Mouse (Mus musculus) heart, embryonic 15.5 days (tissue): Measurements from ENCODE around the gene Pam. TPM values are rescaled to one million over a fixed set of nuclear protein-coding genes. Genes with fewer than 3 reads are reported as not detected.

Source experiments
- ATAC-seq: fragments of 200-750 bp; cut with Nextera tagmentation; replicated peaks from 2 replicates; pipeline ENCODE4 v1.8.0; 2017; ENCODE audit warnings: low read depth, moderate TSS enrichment; ENCODE audit not compliant: insufficient number of reproducible peaks, insufficient read depth, low FRiP score
- H3K27ac ChIP-seq: fragments of 300-500 bp; sonication (generic); 2 replicates; pipeline ENCODE4 v1.5.1; 2015; ENCODE audit warnings: mild to moderate bottlenecking, inconsistent platforms
- H3K27me3 ChIP-seq: fragments of 300-500 bp; sonication (generic); 2 replicates; pipeline ENCODE4 v1.6.1; 2015; ENCODE audit warnings: inconsistent platforms
- H3K36me3 ChIP-seq: fragments of 300-500 bp; sonication (generic); 2 replicates; pipeline ENCODE4 v1.6.1; 2015; ENCODE audit warnings: mild to moderate bottlenecking, inconsistent platforms
- H3K4me1 ChIP-seq: fragments of 300-500 bp; sonication (generic); replicated peaks from 2 replicates; pipeline ENCODE4 v1.6.1; 2015; ENCODE audit warnings: inconsistent platforms
- H3K4me2 ChIP-seq: fragments of 300-500 bp; sonication (generic); 2 replicates; pipeline ENCODE4 v1.6.1; 2015; ENCODE audit warnings: inconsistent platforms, mild to moderate bottlenecking, moderate library complexity
- H3K4me3 ChIP-seq: fragments of 300-500 bp; sonication (generic); 2 replicates; pipeline ENCODE4 v1.5.1; 2015; ENCODE audit warnings: mild to moderate bottlenecking, inconsistent platforms
- H3K9ac ChIP-seq: fragments of 300-500 bp; sonication (generic); 2 replicates; pipeline ENCODE4 v1.6.1; 2015; ENCODE audit warnings: mild to moderate bottlenecking, inconsistent platforms
- H3K9me3 ChIP-seq: fragments of 300-500 bp; sonication (generic); replicated peaks from 2 replicates; pipeline ENCODE4 v1.6.1; 2016; ENCODE audit warnings: inconsistent platforms
- WGBS: fragments of 180-500 bp; shearing (Covaris S2); methylation state at CpG from one replicate; pipeline ENCODE4 v1.1.7; 2015; ENCODE audit warnings: mixed read lengths; 5-methylcytosine and 5-hydroxymethylcytosine counted together
- polyA plus RNA-seq: library from polyadenylated mRNA; unstranded; fragments of >200 nt; fragmentation: Nextera tagmentation; extraction: Ambion mirVana; gene quantifications from 2 replicates; pipeline ENCODE4 v1.2.1, GENCODE M21; 2015

The Pam gene
- polyA plus RNA-seq, 1 experiment from 2014 or later = 544 TPM

- Histone ChIP-seq H3K9me3 (no peaks in the 10 kb centered on the region), H3K27ac (no peak overlapping the region), H3K4me1 (peaks cover 10% of the 10 kb centered on the region), H3K27me3 (no peaks in the 10 kb centered on the region), H3K4me3 (no peak overlapping the region), H3K4me2 (no peak overlapping the region), H3K36me3 (no peaks in the 10 kb centered on the region), H3K9ac (no peak overlapping the region)
- ATAC-seq = no peak
- 93% methylated on average over 8 of the region's 8 CpGs for whole genome bisulfite sequencing
Observed at GRCm38 (mm10) chr1:98055591-98055990, 39.9 kb downstream of the Pam start.

GRCm38 (mm10) chr1:98053994-98054393 is 41.5 kb downstream of the Pam start:
- H3K9me3 ChIP-seq = no peaks in the 10 kb centered on the region
- WGBS = 66% methylated on average over 3 of the region's 3 CpGs
- H3K9ac ChIP-seq = no peak overlapping the region

DNA sequence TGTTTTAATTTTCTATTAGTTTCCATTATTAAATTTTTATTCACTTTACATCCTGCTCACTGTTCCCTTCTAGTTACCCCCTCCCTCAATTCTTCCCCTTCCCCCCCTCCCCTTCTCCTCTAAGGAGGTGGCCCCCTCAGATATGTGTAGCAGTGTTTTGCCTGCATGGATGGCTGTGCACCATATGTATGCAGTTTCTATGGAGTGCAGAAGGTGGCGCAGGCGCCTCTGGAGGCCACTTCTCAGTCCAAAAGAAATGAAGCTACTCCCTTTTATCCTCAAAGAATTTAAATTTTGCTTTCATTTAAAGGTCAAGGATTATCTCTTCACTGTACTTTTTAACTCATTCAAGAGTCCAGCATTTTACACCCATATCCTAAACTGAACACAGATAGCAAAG is 42.0 kb downstream of the Pam start:
- ATAC-seq = no peak
- no peaks in the 10 kb centered on the region for H3K9me3 ChIP-seq
- 96% methylated on average over 2 of the region's 2 CpGs for WGBS
- no peak overlapping the region for H3K27ac ChIP-seq
- H3K27me3 ChIP-seq = no peaks in the 10 kb centered on the region
- H3K4me3 ChIP-seq = no peak overlapping the region
- no peak overlapping the region for H3K9ac ChIP-seq
- H3K4me2 ChIP-seq = no peak overlapping the region
- peaks cover 10% of the 10 kb centered on the region for H3K4me1 ChIP-seq
- H3K36me3 ChIP-seq = no peaks in the 10 kb centered on the region

More at GRCm38 (mm10) chr1:98053994-98054393, 41.5 kb downstream of the Pam start:
- no peak overlapping the region for H3K4me3 ChIP-seq
- ATAC-seq = no peak
- no peaks in the 10 kb centered on the region for H3K27me3 ChIP-seq
- H3K27ac ChIP-seq = no peak overlapping the region
- no peak overlapping the region for H3K4me2 ChIP-seq
- no peaks in the 10 kb centered on the region for H3K36me3 ChIP-seq
- peaks cover 10% of the 10 kb centered on the region for H3K4me1 ChIP-seq

GRCm38 (mm10) chr1:98052775-98053174 is 42.7 kb downstream of the Pam start:
- Histone ChIP-seq H3K27ac (no peak overlapping the region), H3K36me3 (no peaks in the 10 kb centered on the region), H3K4me3 (no peak overlapping the region), H3K9ac (no peak overlapping the region), H3K4me2 (no peak overlapping the region), H3K4me1 (peaks cover 17% of the 10 kb centered on the region), H3K27me3 (no peaks in the 10 kb centered on the region), H3K9me3 (no peaks in the 10 kb centered on the region)
- 85% methylated on average over 4 of the region's 4 CpGs for WGBS
- no peak for ATAC-seq

GRCm38 (mm10) chr1:98051039-98051438 is 44.4 kb downstream of the Pam start:
- H3K27ac ChIP-seq = no peak overlapping the region; the same call in 1 of the 2 replicates
- H3K9me3 ChIP-seq = no peaks in the 10 kb centered on the region
- H3K4me2 ChIP-seq = no peak overlapping the region
- no peak overlapping the region for H3K9ac ChIP-seq
- ATAC-seq = no peak
- no peaks in the 10 kb centered on the region for H3K27me3 ChIP-seq
- no peaks in the 10 kb centered on the region for H3K36me3 ChIP-seq
- H3K4me1 ChIP-seq = peaks cover 13% of the 10 kb centered on the region
- WGBS = 51% methylated on average over 3 of the region's 3 CpGs
- no peak overlapping the region for H3K4me3 ChIP-seq

- no peak for ATAC-seq
- no peak overlapping the region for H3K4me2 ChIP-seq
Observed at GRCm38 (mm10) chr1:98049756-98050155, 45.7 kb downstream of the Pam start.

DNA sequence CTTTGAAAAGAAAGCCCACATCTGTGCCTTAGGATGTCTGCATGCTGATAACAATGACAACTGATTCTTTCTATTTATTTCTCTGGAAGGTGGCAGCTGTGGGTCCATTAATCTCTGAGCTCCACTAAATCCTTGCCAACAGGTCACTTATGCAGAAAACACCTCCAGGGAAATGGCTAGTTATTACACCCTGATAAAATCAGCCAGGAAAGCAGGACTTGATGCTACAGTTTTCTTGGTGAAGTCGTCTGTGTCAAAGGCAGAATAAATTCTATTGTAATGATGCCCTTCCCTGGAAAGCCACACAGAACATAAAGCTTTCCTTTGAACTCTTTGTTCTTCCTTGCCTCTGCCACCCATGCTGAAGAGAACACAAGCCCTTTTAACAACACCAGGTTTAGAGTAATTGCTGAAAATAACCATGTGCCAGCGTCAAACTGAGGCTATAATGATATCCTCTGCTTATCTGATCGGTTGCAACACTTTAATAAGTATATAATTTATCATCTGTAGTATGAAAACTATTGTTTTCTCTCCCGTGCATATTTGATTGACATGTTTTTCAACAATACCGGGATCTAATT is 47.1 kb downstream of the Pam start:
- Histone ChIP-seq H3K9me3 (no peaks in the 10 kb centered on the region), H3K9ac (no peak overlapping the region), H3K36me3 (no peaks in the 10 kb centered on the region), H3K4me1 (peaks cover 10% of the 10 kb centered on the region), H3K27ac (no peak overlapping the region), H3K4me2 (no peak overlapping the region), H3K4me3 (no peak overlapping the region), H3K27me3 (no peaks in the 10 kb centered on the region)
- no peak for ATAC-seq
- WGBS = 52% methylated on average over 5 of the region's 5 CpGs

More at GRCm38 (mm10) chr1:98049756-98050155, 45.7 kb downstream of the Pam start:
- 90% methylated on average over 7 of the region's 7 CpGs for WGBS
- no peaks in the 10 kb centered on the region for H3K9me3 ChIP-seq
- no peak overlapping the region for H3K9ac ChIP-seq
- no peak overlapping the region for H3K4me3 ChIP-seq
- H3K4me1 ChIP-seq = peaks cover 10% of the 10 kb centered on the region
- H3K27ac ChIP-seq = no peak overlapping the region
- H3K27me3 ChIP-seq = no peaks in the 10 kb centered on the region
- no peaks in the 10 kb centered on the region for H3K36me3 ChIP-seq

- H3K4me3 ChIP-seq = no peak overlapping the region
- H3K4me1 ChIP-seq = peaks cover 10% of the 10 kb centered on the region
- H3K4me2 ChIP-seq = no peak overlapping the region
- no peaks in the 10 kb centered on the region for H3K36me3 ChIP-seq
- H3K9me3 ChIP-seq = no peaks in the 10 kb centered on the region
- WGBS = 38% methylated on average over 10 of the region's 10 CpGs
- no peak overlapping the region for H3K27ac ChIP-seq
- no peaks in the 10 kb centered on the region for H3K27me3 ChIP-seq
- H3K9ac ChIP-seq = no peak overlapping the region
- no peak for ATAC-seq
Observed at GRCm38 (mm10) chr1:98047284-98048217, 47.9 kb downstream of the Pam start.

- Histone ChIP-seq H3K27ac (no peak overlapping the region), H3K36me3 (no peaks in the 10 kb centered on the region), H3K9me3 (no peaks in the 10 kb centered on the region), H3K4me3 (no peak overlapping the region), H3K9ac (no peak overlapping the region), H3K27me3 (no peaks in the 10 kb centered on the region), H3K4me2 (no peak overlapping the region), H3K4me1 (no peaks in the 10 kb centered on the region)
- ATAC-seq = no peak
- 86% methylated on average over 2 of the region's 2 CpGs for WGBS
Observed at GRCm38 (mm10) chr1:98042425-98042824, 53.0 kb downstream of the Pam start.

GRCm38 (mm10) chr1:98038252-98038651 is 57.2 kb downstream of the Pam start:
- ATAC-seq = no peak
- no peak overlapping the region for H3K9ac ChIP-seq
- whole genome bisulfite sequencing = 66% methylated on average over 3 of the region's 3 CpGs
- no peaks in the 10 kb centered on the region for H3K4me1 ChIP-seq
- no peak overlapping the region for H3K4me2 ChIP-seq
- H3K27me3 ChIP-seq = no peaks in the 10 kb centered on the region
- H3K36me3 ChIP-seq = no peaks in the 10 kb centered on the region
- no peak overlapping the region for H3K4me3 ChIP-seq
- no peaks in the 10 kb centered on the region for H3K9me3 ChIP-seq
- no peak overlapping the region for H3K27ac ChIP-seq

DNA sequence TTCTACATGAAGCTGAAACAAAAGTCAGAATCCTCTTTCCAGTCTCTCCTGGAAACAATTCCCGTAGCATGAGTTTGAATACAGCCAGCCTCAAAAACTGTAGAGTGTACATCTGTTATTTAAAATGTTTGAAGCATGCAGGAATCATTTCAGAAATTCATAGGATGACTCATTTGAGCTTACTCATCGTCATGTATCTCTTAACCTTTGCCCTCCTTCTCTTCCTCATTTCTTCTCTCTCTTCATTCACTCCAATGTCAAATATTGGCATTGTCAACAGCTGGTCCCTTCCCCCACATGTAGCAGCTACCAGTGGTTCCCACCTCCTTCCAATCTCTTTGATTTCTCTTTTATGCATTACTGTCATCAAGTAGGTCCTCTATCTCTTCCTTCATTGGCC is 59.7 kb downstream of the Pam start:
- no peaks in the 10 kb centered on the region for H3K4me1 ChIP-seq
- H3K9me3 ChIP-seq = no peaks in the 10 kb centered on the region
- no peak for ATAC-seq
- 78% methylated on average over 2 of the region's 2 CpGs for WGBS
- H3K4me2 ChIP-seq = no peak overlapping the region
- no peaks in the 10 kb centered on the region for H3K36me3 ChIP-seq
- no peak overlapping the region for H3K4me3 ChIP-seq
- no peak overlapping the region for H3K9ac ChIP-seq
- no peak overlapping the region for H3K27ac ChIP-seq
- no peaks in the 10 kb centered on the region for H3K27me3 ChIP-seq
